Mouse (Mus musculus) stomach, postnatal 0 days (tissue): ENCODE measurements at regions not wholly inside any gene's neighbourhood (a gene's known extent, or its start where the extent isn't known, plus 50 kb on each side); places are given as distances from the start of the nearest gene placed in this dataset.

Experiments used
- CTCF ChIP-seq: IDR thresholded peaks from 2 replicates; pipeline ENCODE4 v1.5.1; 2016; ENCODE audit warnings: antibody characterized with exemption, low read depth, mild to moderate bottlenecking, moderate library complexity
- EP300 ChIP-seq: optimal IDR thresholded peaks from 2 replicates; pipeline ENCODE3; 2016; ENCODE audit warnings: antibody characterized with exemption

GRCm38 (mm10) chr13:107730976-107731375 lies 313.3 kb upstream of the Smim15 start:
- no peak for TF ChIP-seq CTCF
- no peak for TF ChIP-seq EP300
